In genomic region chr11:85842596-85843346, GRCm38 (mm10) we compare ENCODE assay signal across 8 mouse cellular contexts. TPM values are rescaled to one million over a fixed set of nuclear protein-coding genes. Genes with fewer than 3 reads are reported as not detected.
DNase-seq lines count a peak whose midpoint lies in the region; ATAC-seq and TF ChIP-seq lines count a peak whose summit lies in the region.

No protein-coding gene starts in this region.

- H3K9ac ChIP-seq in liver, adult 2 months (ENCODE audit: low read depth, low read length): no peak overlapping the region; the same call in 1 of the 2 replicates
- H3K9ac ChIP-seq in intestine, embryonic 16.5 days (ENCODE audit: low read depth, low read length): peak overlapping the region; percentile 67
- H3K9ac ChIP-seq in midbrain, embryonic 12.5 days (replicated peaks): no peak overlapping the region

- no peak overlapping the region for H3K27ac ChIP-seq in liver, adult 2 months (replicated peaks; ENCODE audit: insufficient read depth, low read depth, low read length)
- peak overlapping the region; percentile 84 for H3K27ac ChIP-seq in forebrain, embryonic 10.5 days
- H3K27ac ChIP-seq in intestine, embryonic 16.5 days (ENCODE audit: low read length): 0 out of 2 replicates have a peak overlapping the region, but pooled peaks have one; percentile 65
- H3K27ac ChIP-seq in midbrain, embryonic 12.5 days (replicated peaks): no peak overlapping the region

- TF ChIP-seq CTCF in liver, adult 2 months (IDR thresholded peaks at IDR 0.05; ENCODE audit: low read depth, low read length): no peak

- no peaks in the 10 kb centered on the region for H3K79me2 ChIP-seq in liver, adult 2 months (ENCODE audit: control insufficient read depth, insufficient read depth, low read length)

- intact Hi-C loops in left cerebral cortex, postnatal 14 days (cut with DNase I): loop anchor here (5.0 kb wide), 5 partner anchors 45 to 460 kb away; partner anchors contain the start of gene Tbx4

- no peak for DNase-seq in liver, adult 2 months (ENCODE audit: extremely low read depth, low read depth, low spot score)
- DNase-seq in liver: no peak
- DNase-seq in forebrain, embryonic 10.5 days (ENCODE audit: extremely low spot score, low spot score): peak; percentile 47
- no peak for DNase-seq in yolk sac, embryonic 10.5 days (ENCODE audit: low spot score)
- no peak for DNase-seq in adrenal gland, postnatal 25 days
- no peak for DNase-seq in left cerebral cortex, postnatal 14 days (ENCODE audit: low spot score in 2 of 2)

- peak overlapping the region; percentile 87 for H3K4me2 ChIP-seq in intestine, embryonic 16.5 days (ENCODE audit: low read depth, low read length)
- H3K4me2 ChIP-seq in midbrain, embryonic 12.5 days (replicated peaks): peak overlapping the region; percentile 84

- ATAC-seq in intestine, embryonic 16.5 days: 0 out of 2 replicates have a peak, but pooled peaks have one; percentile 19
- no peak for ATAC-seq in midbrain, embryonic 12.5 days (ENCODE audit: low FRiP score, low read depth)

- H3K9me3 ChIP-seq in forebrain, embryonic 10.5 days: no peaks in the 10 kb centered on the region
- no peaks in the 10 kb centered on the region for H3K9me3 ChIP-seq in intestine, embryonic 16.5 days (ENCODE audit: control insufficient read depth, low read length)
- no peaks in the 10 kb centered on the region for H3K9me3 ChIP-seq in midbrain, embryonic 12.5 days

- peak overlapping the region; percentile 56; the same call in 1 of the 2 replicates for H3K4me3 ChIP-seq in liver, adult 2 months (ENCODE audit: insufficient read depth, low read depth, low read length)
- peak overlapping the region; percentile 59 for H3K4me3 ChIP-seq in forebrain, embryonic 10.5 days
- peak overlapping the region; percentile 58 for H3K4me3 ChIP-seq in intestine, embryonic 16.5 days (ENCODE audit: low read length)
- peak overlapping the region; percentile 45 for H3K4me3 ChIP-seq in midbrain, embryonic 12.5 days

- TF ChIP-seq POLR2A in liver, adult 2 months (IDR thresholded peaks at IDR 0.05; ENCODE audit: extremely low read depth, insufficient read depth, low read length): no peak

- H3K4me1 ChIP-seq in liver, adult 2 months (ENCODE audit: control insufficient read depth, insufficient read depth, low read length): peaks cover 11% of the 10 kb centered on the region
- H3K4me1 ChIP-seq in forebrain, embryonic 10.5 days: peaks cover 61% of the 10 kb centered on the region
- H3K4me1 ChIP-seq in intestine, embryonic 16.5 days (ENCODE audit: control insufficient read depth, insufficient read depth, low read length): peaks cover 21% of the 10 kb centered on the region
- peaks cover 40% of the 10 kb centered on the region for H3K4me1 ChIP-seq in midbrain, embryonic 12.5 days

- WGBS in liver, adult 2 months: 15% methylated on average over 24 of the region's 24 CpGs
- WGBS in forebrain, embryonic 10.5 days: 5% methylated on average over 24 of the region's 24 CpGs
- 12% methylated on average over 24 of the region's 24 CpGs for WGBS in intestine, embryonic 16.5 days
- WGBS in midbrain, embryonic 12.5 days: 3% methylated on average over 24 of the region's 24 CpGs

- H3K36me3 ChIP-seq in liver, adult 2 months (ENCODE audit: control insufficient read depth, insufficient read depth, low read length): no peaks in the 10 kb centered on the region
- H3K36me3 ChIP-seq in forebrain, embryonic 10.5 days (replicated peaks): peaks cover 9% of the 10 kb centered on the region; the same call in 1 of the 2 replicates
- no peaks in the 10 kb centered on the region for H3K36me3 ChIP-seq in intestine, embryonic 16.5 days (ENCODE audit: control insufficient read depth, insufficient read depth, low read length)
- no peaks in the 10 kb centered on the region for H3K36me3 ChIP-seq in midbrain, embryonic 12.5 days

- H3K27me3 ChIP-seq in liver, adult 2 months (ENCODE audit: control insufficient read depth, insufficient read depth, low read length): peaks cover 12% of the 10 kb centered on the region
- H3K27me3 ChIP-seq in forebrain, embryonic 10.5 days (ENCODE audit: poor library complexity, severe bottlenecking): peaks cover 97% of the 10 kb centered on the region
- peaks cover 45% of the 10 kb centered on the region for H3K27me3 ChIP-seq in intestine, embryonic 16.5 days (replicated peaks; ENCODE audit: control insufficient read depth, insufficient read depth, low read length)
- H3K27me3 ChIP-seq in midbrain, embryonic 12.5 days: peaks cover 96% of the 10 kb centered on the region

RNA-seq across cellular contexts. Expression of gene Gm11444, which starts 7.4 kb away (rescaled TPM):
- total RNA-seq in liver, adult 2 months (2014; rRNA removed): not detected in 2 replicates
- not detected in 2 replicates for polyA plus RNA-seq in liver, adult 2 months (2012; rRNA removed)
- polyA plus RNA-seq in forebrain, embryonic 10.5 days (2016; fragmentation: Nextera tagmentation; extraction: Ambion mirVana): not detected in 2 replicates
- not detected in 2 replicates for polyA plus RNA-seq in intestine, embryonic 16.5 days (2015; fragmentation: Nextera tagmentation; extraction: Ambion mirVana)
- not detected in 2 replicates for polyA plus RNA-seq in midbrain, embryonic 12.5 days (2016; fragmentation: Nextera tagmentation; extraction: Ambion mirVana)
- not detected in 2 replicates for total RNA-seq in adrenal gland, postnatal 25 days (2021)
- not detected for total RNA-seq in left cerebral cortex, postnatal 14 days (2021)

RNA-seq across cellular contexts. Expression of gene Tbx2, which starts 10.4 kb away (rescaled TPM):
- total RNA-seq in liver, adult 2 months (2014; rRNA removed): 1.3 and 1.4 TPM in 2 replicates
- polyA plus RNA-seq in liver, adult 2 months (2012; rRNA removed): 2.4 and 3.0 TPM in 2 replicates
- 2.5 and 3.2 TPM in 2 replicates for polyA plus RNA-seq in forebrain, embryonic 10.5 days (2016; fragmentation: Nextera tagmentation; extraction: Ambion mirVana)
- 1.7 and 2.2 TPM in 2 replicates for polyA plus RNA-seq in intestine, embryonic 16.5 days (2015; fragmentation: Nextera tagmentation; extraction: Ambion mirVana)
- polyA plus RNA-seq in midbrain, embryonic 12.5 days (2016; fragmentation: Nextera tagmentation; extraction: Ambion mirVana): 0.65 and 0.84 TPM in 2 replicates
- total RNA-seq in adrenal gland, postnatal 25 days (2021): 25.6 and 27.5 TPM in 2 replicates
- 1 to 10 TPM; 2.9 to 3.6 TPM for total RNA-seq in left cerebral cortex, postnatal 14 days (2021)

RNA-seq across cellular contexts. Expression of gene Tbx4, which starts 43.5 kb away (rescaled TPM):
- total RNA-seq in liver, adult 2 months (2014; rRNA removed): not detected in 2 replicates
- polyA plus RNA-seq in liver, adult 2 months (2012; rRNA removed): 0.02 TPM in 1 of 2 replicates, not detected in the other
- 0.25 and 0.30 TPM in 2 replicates for polyA plus RNA-seq in forebrain, embryonic 10.5 days (2016; fragmentation: Nextera tagmentation; extraction: Ambion mirVana)
- polyA plus RNA-seq in intestine, embryonic 16.5 days (2015; fragmentation: Nextera tagmentation; extraction: Ambion mirVana): not detected in 2 replicates
- polyA plus RNA-seq in midbrain, embryonic 12.5 days (2016; fragmentation: Nextera tagmentation; extraction: Ambion mirVana): 0.12 and 0.19 TPM in 2 replicates
- total RNA-seq in adrenal gland, postnatal 25 days (2021): not detected in 2 replicates
- total RNA-seq in left cerebral cortex, postnatal 14 days (2021): under 1 TPM; 0.59 to 0.61 TPM

Comparison
In these comparisons a context has a peak if more than half of its experiments do, and no peak if none do; other contexts are left out.
1. H3K27ac ChIP-seq: peak in forebrain, embryonic 10.5 days (single experiment) and intestine, embryonic 16.5 days (single experiment); none in liver, adult 2 months (single experiment) and midbrain, embryonic 12.5 days (single experiment).
2. Peak in every context shown above with its lines, with median percentiles within 50 percentile points of each other: H3K4me3 ChIP-seq.